Mouse (Mus musculus) liver, embryonic 14.5 days (tissue): ENCODE measurements at regions not wholly inside any gene's neighbourhood (a gene's known extent, or its start where the extent isn't known, plus 50 kb on each side); places are given as distances from the start of the nearest gene placed in this dataset.

ENCODE experiments used
- CTCF ChIP-seq: IDR thresholded peaks from 2 replicates; pipeline ENCODE4 v1.5.1; 2016; ENCODE audit warnings: antibody characterized with exemption, low read depth, control low read depth
- EP300 ChIP-seq: IDR thresholded peaks from 2 replicates; pipeline ENCODE4 v1.6.1; 2016; ENCODE audit warnings: antibody characterized with exemption, low read depth

DNA sequence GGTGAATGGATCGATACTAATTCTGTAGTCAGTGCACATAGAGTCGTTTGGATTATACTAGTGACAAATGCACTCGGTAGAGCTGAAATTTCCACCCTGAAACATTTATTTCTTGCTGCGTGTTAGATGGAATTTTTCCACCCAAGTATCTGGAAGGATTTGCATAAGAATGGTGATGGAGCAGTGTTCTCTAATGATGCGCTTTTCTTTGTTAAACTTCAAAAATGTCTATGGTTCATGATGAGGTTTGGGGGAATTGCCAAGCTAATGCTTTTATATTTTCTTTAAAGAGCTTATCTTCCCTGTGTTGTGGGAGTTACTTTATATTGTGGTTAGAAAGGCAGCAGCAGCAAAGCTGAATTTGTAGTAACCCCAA, 125.9 kb downstream of the Tmem38b start:
- TF ChIP-seq CTCF (no peak), EP300 (no peak)
